Mouse (Mus musculus): ENCODE measurements at regions not wholly inside any gene's neighbourhood (a gene's known extent, or its start where the extent isn't known, plus 50 kb on each side); places are given as distances from the start of the nearest gene placed in this dataset.

DNA sequence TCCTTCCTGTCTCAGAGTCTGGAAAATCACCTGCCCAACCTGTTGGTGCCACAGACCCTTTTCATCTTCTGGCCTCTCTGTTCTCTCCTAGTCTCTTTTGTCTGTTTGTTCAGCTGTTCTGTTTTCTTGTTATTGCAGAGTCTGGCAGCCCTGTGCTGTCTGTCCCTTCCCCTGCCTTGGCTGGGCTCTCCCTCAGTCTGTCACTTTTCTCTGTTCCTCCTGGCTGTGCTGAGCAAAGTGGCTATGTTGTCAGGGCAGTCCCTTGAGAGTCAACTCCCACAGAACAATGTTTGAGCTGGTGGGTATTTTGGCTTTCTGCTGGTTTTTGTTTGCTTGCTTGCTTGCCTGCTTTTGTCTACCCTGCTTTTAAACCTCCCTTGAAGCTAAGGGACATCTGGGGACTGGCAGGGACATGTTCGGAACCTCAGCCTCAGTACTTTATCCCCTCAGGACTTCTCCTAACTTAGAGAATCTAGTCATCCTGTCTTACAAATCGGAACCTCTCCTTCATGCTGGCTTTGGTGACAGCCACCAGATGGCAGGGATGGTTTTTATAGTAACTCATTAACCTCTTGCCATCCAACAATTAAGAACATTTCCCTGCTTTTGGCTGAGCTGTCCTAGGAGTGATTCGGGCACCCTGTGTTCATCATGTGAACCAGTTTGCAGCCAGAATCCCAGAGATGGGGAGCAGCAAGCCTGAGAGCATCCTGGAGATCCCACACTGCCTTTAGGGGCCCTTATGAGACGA lies 174.1 kb downstream of the Uaca start:
- no peaks in the 10 kb centered on the region for H3K36me3 ChIP-seq
- H3K4me2 ChIP-seq, result no peak overlapping the region
- no peaks in the 10 kb centered on the region for H3K4me1 ChIP-seq (replicated peaks)
- H3K4me3 ChIP-seq, result no peak overlapping the region
- no peak for ATAC-seq (replicated peaks; ENCODE audit: insufficient number of reproducible peaks, insufficient read depth, low FRiP score, low read depth)
- H3K9ac ChIP-seq, result no peak overlapping the region
- H3K27me3 ChIP-seq, result 0 out of 2 replicates have a peak, but pooled peaks cover 15% of the 10 kb centered on the region
- WGBS, result 54% methylated on average over 4 of the region's 4 CpGs
- H3K27ac ChIP-seq, result no peak overlapping the region
- no peaks in the 10 kb centered on the region for H3K9me3 ChIP-seq (replicated peaks)

DNA sequence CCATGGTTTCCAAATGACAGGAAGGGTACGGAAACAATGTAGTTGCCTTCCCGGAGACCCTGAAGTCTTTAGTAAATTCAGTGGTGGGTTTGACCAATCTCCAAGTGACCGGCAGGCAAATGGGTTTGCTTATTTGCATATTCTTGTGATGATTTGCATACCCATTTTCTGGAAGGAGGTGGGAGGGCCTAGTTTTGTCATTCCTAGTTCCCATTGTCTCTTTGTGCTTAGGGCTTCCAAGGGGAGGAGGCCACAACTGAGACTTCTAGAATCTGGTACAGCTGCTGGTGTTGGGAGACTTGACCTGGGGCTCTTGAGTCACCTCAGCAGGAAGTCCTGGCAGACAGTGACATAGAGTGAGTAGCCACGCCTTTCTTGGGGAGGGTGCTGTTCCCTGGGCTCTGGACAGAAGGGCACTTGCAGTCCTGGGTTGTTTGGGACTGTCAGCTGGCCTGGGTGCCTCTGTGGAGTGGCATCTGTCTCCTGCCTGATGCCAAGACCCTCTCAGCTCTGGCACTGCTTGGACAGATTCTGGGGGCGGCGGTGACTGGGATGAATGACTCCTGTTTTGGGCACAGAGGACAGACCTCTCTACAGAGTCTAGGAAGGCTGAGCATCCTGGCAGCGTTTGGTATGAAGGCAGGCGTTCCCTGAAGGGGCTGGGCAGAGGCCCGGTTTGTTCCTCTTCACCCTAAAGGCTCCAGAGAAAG lies 178.0 kb downstream of the Uaca start:
- no peak overlapping the region for H3K4me2 ChIP-seq
- H3K27ac ChIP-seq, result no peak overlapping the region
- ATAC-seq (replicated peaks; ENCODE audit: insufficient number of reproducible peaks, insufficient read depth, low FRiP score, low read depth), result no peak
- no peaks in the 10 kb centered on the region for H3K9me3 ChIP-seq (replicated peaks)
- H3K36me3 ChIP-seq, result no peaks in the 10 kb centered on the region
- H3K27me3 ChIP-seq, result 0 out of 2 replicates have a peak, but pooled peaks cover 6% of the 10 kb centered on the region
- H3K4me3 ChIP-seq, result no peak overlapping the region
- H3K4me1 ChIP-seq (replicated peaks), result no peaks in the 10 kb centered on the region
- H3K9ac ChIP-seq, result no peak overlapping the region
- WGBS, result 65% methylated on average over 9 of the region's 9 CpGs

DNA sequence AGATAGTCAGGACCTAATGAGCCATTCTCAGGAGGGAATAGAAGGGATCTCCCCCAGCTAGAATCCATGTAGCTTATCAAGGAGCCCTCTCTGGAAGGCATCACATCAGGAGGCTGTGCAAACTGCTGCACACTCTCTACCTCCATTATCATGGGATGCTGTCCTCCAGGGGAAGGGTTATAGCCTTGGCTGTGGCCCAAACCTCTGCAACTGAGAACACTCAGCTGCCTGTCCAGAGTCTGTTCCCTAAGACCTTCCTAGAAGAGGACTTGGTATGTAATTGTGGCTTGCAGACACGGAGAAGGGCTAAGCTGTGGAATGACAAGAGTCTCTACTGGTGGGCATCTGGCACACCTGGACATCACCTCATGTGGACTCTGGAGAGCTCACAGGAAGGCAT lies 180.2 kb downstream of the Uaca start:
- Histone ChIP-seq H3K9ac (no peak overlapping the region), H3K4me1 (replicated peaks) (no peaks in the 10 kb centered on the region), H3K36me3 (no peaks in the 10 kb centered on the region), H3K9me3 (replicated peaks) (no peaks in the 10 kb centered on the region), H3K4me2 (no peak overlapping the region), H3K27ac (no peak overlapping the region), H3K4me3 (no peak overlapping the region), H3K27me3 (0 out of 2 replicates have a peak, but pooled peaks cover 4% of the 10 kb centered on the region)
- WGBS, result 69% methylated on average over 1 of the region's 1 CpGs
- no peak for ATAC-seq (replicated peaks; ENCODE audit: insufficient number of reproducible peaks, insufficient read depth, low FRiP score, low read depth)

DNA sequence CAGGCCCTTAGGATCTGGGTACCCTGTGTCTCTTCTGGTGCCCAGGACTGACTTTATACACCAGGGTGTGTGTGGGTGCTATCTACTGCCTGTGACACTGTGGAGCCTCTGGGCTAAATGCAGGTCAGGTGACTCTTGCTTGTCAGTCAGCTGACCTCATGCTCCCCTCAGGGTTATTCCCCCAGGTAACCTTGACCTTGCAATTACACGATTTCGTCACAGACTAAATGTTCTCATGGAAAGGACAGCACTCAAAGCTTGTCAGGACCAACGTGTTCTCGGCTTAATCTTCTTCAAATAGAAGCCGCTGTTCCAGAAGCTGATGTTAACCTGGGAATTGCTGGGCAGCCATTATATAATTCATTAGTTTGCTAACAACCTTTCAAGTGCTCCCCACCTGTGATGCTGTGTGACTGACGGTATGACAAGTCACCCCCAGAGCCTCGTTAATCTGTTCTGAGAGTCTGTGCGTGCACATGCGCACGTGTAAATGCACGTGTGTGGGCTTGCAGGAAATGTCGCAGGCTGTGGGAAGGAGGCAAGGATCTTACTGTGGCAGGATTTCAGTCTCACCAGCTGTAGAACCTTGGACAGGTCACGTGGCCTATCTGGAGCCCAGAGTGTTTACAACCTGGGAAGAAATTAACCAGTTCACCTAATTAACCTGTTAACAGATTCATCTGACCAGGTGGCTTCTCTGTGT lies 188.2 kb downstream of the Uaca start:
- peaks cover 3% of the 10 kb centered on the region; the same call in 1 of the 2 replicates for H3K27me3 ChIP-seq
- H3K4me1 ChIP-seq (replicated peaks), result no peaks in the 10 kb centered on the region
- no peak overlapping the region for H3K4me3 ChIP-seq
- no peaks in the 10 kb centered on the region for H3K36me3 ChIP-seq
- H3K4me2 ChIP-seq, result no peak overlapping the region
- no peak overlapping the region for H3K9ac ChIP-seq
- ATAC-seq (replicated peaks; ENCODE audit: insufficient number of reproducible peaks, insufficient read depth, low FRiP score, low read depth), result no peak
- no peak overlapping the region for H3K27ac ChIP-seq
- H3K9me3 ChIP-seq (replicated peaks), result no peaks in the 10 kb centered on the region
- 66% methylated on average over 13 of the region's 13 CpGs for WGBS

DNA sequence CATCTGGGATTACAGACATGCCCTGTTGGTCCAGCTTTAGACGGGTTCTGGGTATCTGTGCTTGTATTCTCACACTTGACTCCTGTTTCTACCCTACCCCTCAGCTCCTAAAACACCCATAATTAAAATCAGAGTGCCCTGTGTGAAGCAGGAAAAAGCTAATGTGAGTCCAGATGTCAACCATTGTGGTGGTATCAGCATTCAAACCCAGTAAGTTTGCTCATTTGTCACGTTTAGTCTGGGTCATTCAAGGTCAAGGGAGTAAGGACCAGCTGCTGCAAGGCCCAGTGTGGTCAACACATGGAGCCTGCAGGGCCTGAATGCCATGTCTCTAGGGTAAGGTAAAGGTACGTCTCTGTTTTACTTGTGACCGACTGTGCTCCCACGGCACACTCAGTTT lies 188.9 kb downstream of the Uaca start:
- Histone ChIP-seq H3K27me3 (peaks cover 6% of the 10 kb centered on the region; the same call in 1 of the 2 replicates), H3K9me3 (replicated peaks) (no peaks in the 10 kb centered on the region), H3K4me1 (replicated peaks) (no peaks in the 10 kb centered on the region), H3K4me2 (no peak overlapping the region), H3K27ac (no peak overlapping the region), H3K36me3 (no peaks in the 10 kb centered on the region), H3K9ac (no peak overlapping the region), H3K4me3 (no peak overlapping the region)
- 69% methylated on average over 5 of the region's 5 CpGs for WGBS
- no peak for ATAC-seq (replicated peaks; ENCODE audit: insufficient number of reproducible peaks, insufficient read depth, low FRiP score, low read depth)

DNA sequence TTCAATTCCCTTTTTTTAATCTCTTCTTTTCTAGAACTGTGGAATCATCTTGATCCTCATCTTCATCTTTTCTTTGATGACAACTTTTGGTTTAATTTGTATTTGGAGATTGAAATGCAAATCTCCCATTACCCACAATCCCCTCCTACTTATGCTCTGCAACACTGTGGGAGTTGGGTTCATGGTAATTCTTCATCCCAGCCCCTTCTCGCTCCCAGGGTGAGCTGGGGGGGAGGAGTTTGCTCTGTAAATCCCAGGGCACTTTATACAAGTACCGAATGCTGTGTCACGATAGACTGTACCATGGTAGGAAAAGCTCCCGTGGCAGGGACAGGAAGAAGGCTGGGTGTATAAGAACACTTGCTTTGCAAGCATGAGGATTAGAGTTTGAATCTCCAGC lies 193.8 kb downstream of the Uaca start:
- WGBS, result 57% methylated on average over 4 of the region's 4 CpGs
- Histone ChIP-seq H3K27me3 (0 out of 2 replicates have a peak, but pooled peaks cover 3% of the 10 kb centered on the region), H3K36me3 (no peaks in the 10 kb centered on the region), H3K27ac (no peak overlapping the region), H3K4me1 (replicated peaks) (peaks cover 5% of the 10 kb centered on the region), H3K4me2 (no peak overlapping the region), H3K9ac (no peak overlapping the region), H3K9me3 (replicated peaks) (no peaks in the 10 kb centered on the region), H3K4me3 (no peak overlapping the region)
- no peak for ATAC-seq (replicated peaks; ENCODE audit: insufficient number of reproducible peaks, insufficient read depth, low FRiP score, low read depth)

DNA sequence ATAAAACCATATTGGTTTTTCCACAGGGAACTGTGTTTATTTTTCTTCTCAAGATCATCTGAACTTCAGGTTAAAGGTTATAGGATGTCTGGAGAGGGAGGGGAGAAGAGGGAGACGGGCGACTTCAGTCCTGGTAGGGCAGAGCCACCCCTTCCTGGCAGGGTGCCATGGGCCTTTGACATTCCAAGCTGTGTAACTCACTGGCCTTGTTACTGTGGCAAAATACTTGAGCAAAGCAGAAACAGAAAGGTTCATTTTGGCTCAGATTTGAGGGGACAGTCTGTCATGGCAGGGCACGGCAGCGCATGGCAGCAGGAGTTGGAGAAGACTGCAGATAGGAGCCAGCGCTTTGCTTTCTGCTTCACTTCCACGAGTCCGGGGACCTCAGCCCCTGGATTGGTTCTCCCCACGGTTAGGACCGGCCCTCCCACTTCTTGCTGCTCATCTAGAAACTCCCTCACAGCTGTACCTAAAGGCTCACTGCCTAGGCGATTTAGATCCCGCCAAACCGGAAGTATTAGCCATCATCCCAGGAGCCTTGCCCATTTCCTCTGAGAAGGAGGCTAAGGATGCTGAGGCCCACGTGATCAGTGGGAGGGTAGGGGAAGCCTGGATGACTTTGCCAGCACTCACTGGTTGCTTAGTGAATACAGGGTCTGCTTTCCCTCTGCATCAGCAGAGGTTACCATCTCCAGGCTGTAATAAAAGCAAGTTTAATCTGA lies 195.5 kb downstream of the Uaca start:
- H3K36me3 ChIP-seq, result no peaks in the 10 kb centered on the region
- H3K4me1 ChIP-seq (replicated peaks), result peaks cover 5% of the 10 kb centered on the region
- WGBS, result 34% methylated on average over 13 of the region's 13 CpGs
- ATAC-seq (replicated peaks; ENCODE audit: insufficient number of reproducible peaks, insufficient read depth, low FRiP score, low read depth), result 0 out of 2 replicates have a peak, but pooled peaks have one; percentile 22
- no peak overlapping the region for H3K27ac ChIP-seq
- no peaks in the 10 kb centered on the region for H3K9me3 ChIP-seq (replicated peaks)
- H3K9ac ChIP-seq, result no peak overlapping the region
- no peak overlapping the region for H3K4me3 ChIP-seq
- H3K27me3 ChIP-seq, result 0 out of 2 replicates have a peak, but pooled peaks cover 9% of the 10 kb centered on the region
- H3K4me2 ChIP-seq, result peak overlapping the region; percentile 43

DNA sequence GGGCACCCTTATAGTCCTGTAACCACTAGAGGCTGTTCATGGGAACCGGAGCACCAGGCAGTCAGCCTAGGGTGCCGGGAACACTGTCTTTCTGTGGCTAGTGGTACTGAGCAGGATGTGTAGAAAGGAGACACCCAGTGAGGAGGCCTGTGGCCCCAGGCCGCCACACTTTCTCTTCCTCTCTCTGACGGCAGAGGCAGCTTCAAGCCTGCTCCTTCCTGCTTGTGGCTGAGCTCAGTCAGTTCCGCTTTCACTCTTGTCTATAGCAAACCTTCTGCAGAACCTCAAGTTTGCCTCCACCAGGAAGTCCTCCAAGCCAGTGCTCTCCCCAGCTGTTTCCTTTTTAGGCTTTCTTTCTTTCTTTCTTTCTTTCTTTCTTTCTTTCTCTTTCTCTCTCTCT lies 197.2 kb downstream of the Uaca start:
- WGBS, result 68% methylated on average over 5 of the region's 5 CpGs
- no peak overlapping the region for H3K4me3 ChIP-seq
- no peak for ATAC-seq (replicated peaks; ENCODE audit: insufficient number of reproducible peaks, insufficient read depth, low FRiP score, low read depth)

DNA sequence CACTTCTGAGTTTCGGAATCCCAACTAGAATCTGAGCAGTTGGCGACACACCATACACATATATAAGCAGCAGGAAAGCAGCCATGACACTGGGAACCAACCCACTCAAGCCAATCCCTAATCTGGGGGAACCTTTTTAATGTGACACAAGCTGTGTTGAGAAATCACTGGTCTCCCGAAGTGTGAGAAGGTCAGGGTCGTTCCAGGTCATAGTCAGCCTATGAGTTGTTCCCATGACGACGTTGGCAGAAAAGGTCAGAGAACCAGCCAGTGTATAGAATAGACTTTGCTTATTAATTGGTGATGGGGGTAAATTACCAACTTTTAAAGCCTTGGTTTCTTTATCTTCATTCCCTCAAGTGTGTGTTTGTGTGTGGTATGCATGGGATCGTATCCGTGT lies 199.3 kb downstream of the Uaca start:
- no peak for ATAC-seq (replicated peaks; ENCODE audit: insufficient number of reproducible peaks, insufficient read depth, low FRiP score, low read depth)
- Histone ChIP-seq H3K27me3 (peaks cover 14% of the 10 kb centered on the region; the same call in 1 of the 2 replicates), H3K4me1 (replicated peaks) (peaks cover 5% of the 10 kb centered on the region), H3K4me2 (no peak overlapping the region), H3K9me3 (replicated peaks) (no peaks in the 10 kb centered on the region), H3K9ac (no peak overlapping the region), H3K27ac (no peak overlapping the region), H3K36me3 (no peaks in the 10 kb centered on the region), H3K4me3 (no peak overlapping the region)
- WGBS, result 82% methylated on average over 8 of the region's 8 CpGs

More for the DNA sequence above, 197.2 kb downstream of the Uaca start:
- Histone ChIP-seq H3K9ac (no peak overlapping the region), H3K36me3 (no peaks in the 10 kb centered on the region), H3K4me1 (replicated peaks) (peaks cover 5% of the 10 kb centered on the region), H3K27ac (no peak overlapping the region), H3K9me3 (replicated peaks) (no peaks in the 10 kb centered on the region), H3K4me2 (no peak overlapping the region), H3K27me3 (0 out of 2 replicates have a peak, but pooled peaks cover 13% of the 10 kb centered on the region)

DNA sequence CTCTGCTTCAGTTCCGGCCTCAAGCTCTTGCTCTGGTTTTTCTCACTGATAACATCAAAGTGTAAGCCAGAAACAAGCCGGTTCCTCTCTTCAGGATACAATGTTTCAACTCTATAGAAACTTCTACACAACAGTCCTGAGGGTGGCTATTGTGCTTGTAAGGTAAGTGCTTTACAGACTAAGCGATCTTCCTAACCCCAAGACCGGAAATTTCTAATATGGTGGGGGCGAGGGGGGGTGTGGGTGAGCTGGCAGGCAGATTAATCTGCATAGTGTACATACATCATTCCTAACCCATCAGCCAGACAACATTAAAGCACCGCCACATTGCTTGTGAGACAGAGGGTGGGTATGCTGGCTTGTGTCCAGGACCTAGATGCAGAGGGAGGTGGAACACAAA lies 200.8 kb downstream of the Uaca start:
- H3K9ac ChIP-seq, result no peak overlapping the region
- H3K9me3 ChIP-seq (replicated peaks), result no peaks in the 10 kb centered on the region
- no peak overlapping the region for H3K4me3 ChIP-seq
- H3K36me3 ChIP-seq, result no peaks in the 10 kb centered on the region
- WGBS, result 26% methylated on average over 6 of the region's 6 CpGs
- no peak overlapping the region for H3K4me2 ChIP-seq
- H3K27ac ChIP-seq, result no peak overlapping the region
- ATAC-seq (replicated peaks; ENCODE audit: insufficient number of reproducible peaks, insufficient read depth, low FRiP score, low read depth), result no peak
- H3K4me1 ChIP-seq (replicated peaks), result no peaks in the 10 kb centered on the region; the same call in none of the 2 replicates
- H3K27me3 ChIP-seq, result peaks cover 18% of the 10 kb centered on the region

Measured in heart, embryonic 15.5 days (tissue).